Mouse (Mus musculus) retina, postnatal 1 day (tissue): ENCODE measurements around the gene Gna11.

Source experiments
- DNase-seq: peaks from one replicate; pipeline ENCODE4 v3.0.0-alpha.2; 2012

Gene Gna11

DNA sequence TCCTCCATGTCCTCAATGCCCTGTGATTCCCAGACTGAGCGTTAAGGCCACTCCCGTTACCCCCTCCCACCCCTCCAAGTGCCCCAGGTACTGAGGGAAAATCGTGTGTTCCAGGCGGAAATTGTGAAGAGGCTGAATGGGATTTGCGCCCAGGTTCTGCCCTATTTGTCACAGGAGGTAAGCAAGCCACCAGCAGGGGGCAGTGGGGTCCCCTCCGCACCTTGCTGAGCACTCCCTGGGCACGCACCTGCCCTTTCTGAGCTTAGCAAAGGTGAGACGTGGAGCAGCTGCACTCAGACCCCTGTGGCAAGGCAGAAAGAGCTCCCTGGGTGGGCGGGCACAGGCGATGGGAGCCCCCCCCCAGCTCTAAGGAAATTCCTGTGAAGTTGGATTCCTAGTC, 19.7 kb upstream of the Gna11 start:
- DNase-seq = peak; percentile 53

DNA sequence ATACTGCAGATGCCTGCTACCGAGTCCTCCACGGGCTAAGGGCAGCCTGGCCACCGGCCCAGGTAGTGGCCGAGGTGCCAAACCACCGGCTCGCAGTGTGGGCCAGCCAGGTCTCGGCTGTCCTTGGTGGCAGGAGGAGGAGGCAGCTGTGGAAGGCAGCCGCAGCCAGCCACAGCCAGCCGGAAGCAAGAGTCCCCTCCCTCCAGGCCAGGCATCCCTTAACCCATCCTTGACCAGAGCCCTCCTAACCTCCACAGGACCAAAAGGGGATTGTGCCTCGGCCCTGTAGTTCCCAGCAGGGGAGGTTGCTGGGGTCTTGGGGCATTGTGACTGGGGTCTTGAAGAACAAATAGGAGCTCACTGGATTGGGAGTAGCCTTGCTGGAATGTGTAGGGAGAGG, 19.2 kb upstream of the Gna11 start:
- peak; percentile 35 for DNase-seq

DNA sequence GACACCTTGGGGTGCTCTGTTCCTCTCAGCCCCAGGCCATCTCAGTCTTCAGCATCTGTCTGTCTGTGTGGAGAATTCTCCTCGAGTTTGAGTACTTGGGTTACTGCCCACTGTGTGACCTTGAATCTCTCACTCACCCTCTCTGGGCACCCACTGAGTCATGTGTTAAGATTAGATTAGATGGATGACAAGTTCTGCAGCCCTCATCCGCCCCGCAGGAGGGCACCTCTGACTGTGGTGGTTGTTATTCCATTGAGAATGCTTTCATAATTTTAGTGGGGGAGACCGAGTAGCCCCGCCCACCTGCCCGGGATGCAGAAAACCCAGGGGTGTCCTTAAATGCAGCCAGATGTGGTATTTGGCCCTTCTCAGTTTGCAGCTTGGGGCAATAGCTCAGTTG, 18.5 kb upstream of the Gna11 start:
- no peak for DNase-seq

GRCm38 (mm10) chr10:81562411-81562810, 17.4 kb upstream of the Gna11 start:
- DNase-seq = no peak

DNA sequence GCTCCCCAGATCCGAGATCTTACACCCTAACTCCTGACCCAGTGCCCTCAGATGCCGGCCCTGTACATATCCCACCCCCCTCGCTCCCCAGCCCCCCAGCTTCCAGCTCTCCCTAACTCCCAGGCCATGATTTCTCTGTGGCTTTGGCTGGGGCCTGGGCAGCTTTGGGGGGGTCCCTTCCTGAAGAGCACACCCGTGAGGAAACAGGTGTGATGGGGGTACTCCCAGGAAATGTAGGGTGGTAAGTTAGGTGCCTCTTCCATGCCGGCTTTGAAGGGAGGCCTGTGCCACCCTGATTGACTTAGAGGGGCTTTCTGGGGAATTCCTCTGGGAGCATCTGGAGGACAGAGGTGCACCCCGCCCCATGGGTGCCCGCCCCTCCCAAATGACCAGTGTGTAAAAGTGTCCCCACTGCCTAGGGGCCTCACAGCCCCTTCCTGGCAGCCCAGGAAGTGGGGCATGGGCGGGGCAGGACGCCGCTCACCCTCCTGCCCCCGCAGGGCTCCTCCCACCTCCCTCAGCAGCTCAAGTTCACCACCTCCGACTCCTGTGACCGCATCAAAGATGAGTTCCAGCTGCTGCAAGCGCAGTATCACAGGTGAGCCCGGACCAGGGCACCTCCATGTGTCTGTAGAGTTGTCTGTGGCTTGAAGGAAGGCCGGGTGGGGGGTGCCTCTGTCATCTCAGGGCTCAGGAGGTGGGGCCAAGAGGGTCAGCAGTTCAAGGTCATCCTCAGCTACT, 15.9 kb upstream of the Gna11 start:
- peak; percentile 53 for DNase-seq

GRCm38 (mm10) chr10:81559627-81560539, 14.9 kb upstream of the Gna11 start:
- peak; percentile 60 for DNase-seq

- peak; percentile 74 for DNase-seq
Measured at GRCm38 (mm10) chr10:81559163-81559626, 14.2 kb upstream of the Gna11 start, which contains the start of gene Aes. Aes (plus strand) TSS chr10:81559488.

- no peak for DNase-seq
Measured at GRCm38 (mm10) chr10:81557491-81557890, 12.5 kb upstream of the Gna11 start.

DNA sequence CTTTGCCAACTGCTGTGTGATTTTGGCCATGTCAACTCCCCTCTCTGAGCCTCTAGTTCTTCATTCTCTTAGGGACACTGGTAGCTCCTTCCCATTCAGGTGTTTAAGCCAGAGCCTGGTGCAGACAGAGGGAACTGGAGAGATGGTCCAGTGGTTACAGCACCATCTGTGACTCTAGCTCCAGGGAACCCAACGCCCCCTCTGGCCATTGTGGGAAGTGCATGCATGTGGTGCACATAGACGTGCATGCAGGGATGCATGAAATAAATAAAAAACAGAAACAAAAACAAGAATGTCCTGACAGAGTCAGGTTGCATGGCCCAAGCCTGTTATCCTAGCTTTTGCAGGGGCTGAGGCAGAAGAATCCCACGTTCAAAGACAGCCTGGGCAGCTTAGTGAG, 11.3 kb upstream of the Gna11 start:
- no peak for DNase-seq

DNA sequence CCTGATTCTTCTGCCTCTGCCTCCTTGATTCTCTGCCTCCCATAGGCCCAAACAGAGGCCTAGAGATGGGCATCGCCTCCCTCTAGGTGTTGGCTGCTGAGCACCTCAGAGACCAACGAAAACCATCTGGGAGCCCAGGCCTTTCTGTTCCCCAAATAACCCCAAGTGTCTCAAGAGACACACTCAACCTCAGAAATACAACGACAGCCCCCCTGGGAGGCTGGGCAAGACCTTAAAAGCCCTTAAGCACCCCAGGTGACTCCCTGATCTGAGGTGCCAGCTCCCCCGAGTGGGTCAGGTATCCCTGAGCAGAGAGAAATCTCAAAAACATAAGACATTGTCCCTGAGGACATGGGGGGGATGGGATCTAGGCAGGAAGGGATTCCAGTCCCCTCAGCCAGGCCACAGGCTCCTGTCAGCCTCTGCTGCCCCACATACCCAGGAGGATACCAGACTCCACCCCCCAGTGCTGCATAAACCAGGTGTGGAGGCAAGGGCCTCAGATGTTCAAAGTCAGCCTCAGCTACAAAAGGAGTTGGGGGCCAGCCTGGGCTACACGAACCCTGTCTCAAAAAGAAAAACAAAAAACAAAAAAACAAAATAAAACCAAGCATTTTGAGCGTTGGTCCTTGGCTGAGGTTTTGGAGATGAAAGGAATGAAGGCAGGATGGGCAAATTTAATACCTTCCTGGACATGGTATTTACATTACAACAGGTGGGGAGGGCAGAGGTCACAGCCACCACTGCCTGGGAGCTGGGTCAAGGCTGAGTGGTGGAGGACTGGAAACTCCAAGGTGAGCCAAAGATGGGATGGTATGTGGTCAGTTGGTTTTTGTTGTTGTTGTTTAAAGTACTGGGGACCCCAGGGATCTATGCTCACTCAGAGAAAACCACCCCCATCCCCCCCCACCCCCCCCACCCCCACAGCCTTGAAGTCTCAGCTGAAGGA, 9.1 kb upstream of the Gna11 start:
- no peak for DNase-seq

DNA sequence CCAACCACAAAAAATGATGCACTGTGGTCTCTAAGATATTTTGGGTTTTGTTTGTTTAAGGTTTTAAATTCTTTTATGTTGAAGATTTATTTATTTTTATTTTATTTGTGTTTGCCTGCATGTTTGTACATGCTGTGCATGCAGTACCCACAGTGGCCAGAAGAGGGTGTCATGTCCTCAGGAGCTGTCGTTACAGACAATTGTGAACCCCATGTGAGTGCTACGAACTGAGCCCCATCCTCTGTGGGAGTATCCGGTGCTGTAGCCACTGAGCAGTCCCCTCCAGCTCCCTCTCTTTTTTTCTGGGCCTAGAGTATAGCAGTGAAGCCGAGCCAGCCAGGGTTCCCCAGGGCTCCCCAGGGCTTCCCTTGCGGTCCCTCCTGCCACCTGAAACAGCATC, 8.2 kb upstream of the Gna11 start:
- no peak for DNase-seq

DNA sequence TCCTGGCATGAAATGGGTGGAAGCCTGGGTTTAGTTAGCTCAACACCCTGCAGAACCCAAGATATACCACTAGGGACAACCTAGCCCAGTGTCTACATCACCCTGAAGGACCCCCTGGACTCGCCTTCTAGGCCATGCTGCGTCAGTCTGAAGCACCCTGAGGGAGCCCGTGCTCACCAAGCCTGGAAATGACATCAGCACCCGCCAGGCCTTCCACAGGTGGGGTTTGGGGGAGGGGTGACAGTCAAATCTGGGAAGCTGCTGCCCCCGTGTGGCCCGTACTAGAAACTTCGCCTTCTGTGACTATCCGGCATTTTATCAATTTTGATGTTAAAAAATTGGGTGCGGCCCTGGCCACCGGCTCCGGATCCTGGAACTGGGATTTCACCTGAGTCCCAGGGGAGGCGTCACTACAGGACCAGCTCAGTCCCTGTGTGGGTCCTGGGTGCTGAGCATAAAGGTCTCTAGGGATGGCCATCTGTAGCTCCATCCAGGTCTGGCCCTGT, 6.7 kb upstream of the Gna11 start:
- DNase-seq = peak; percentile 92

- peak; percentile 78 for DNase-seq
Measured at GRCm38 (mm10) chr10:81550257-81550656, 5.3 kb upstream of the Gna11 start.

DNA sequence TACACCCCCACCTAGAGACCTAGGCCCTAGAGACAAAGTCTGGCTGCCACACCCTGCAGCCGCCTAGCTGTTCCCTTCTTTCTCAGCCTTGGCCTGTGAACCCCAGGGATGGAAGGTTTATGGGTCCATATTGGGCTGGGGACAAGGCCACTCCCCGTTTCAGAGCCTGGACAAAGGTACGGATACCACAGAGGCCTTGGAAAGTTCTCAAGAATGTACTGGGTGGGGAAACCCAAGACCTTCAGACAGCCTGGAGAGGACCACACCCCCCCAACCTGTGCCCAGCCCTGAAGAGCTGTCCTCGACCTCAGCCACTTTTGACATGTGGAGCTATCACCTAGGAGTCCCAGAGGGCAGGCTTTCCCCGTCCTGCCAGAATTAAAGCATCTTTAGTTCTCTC, 4.0 kb upstream of the Gna11 start:
- no peak for DNase-seq

- DNase-seq = no peak
Measured at GRCm38 (mm10) chr10:81546788-81547571, 2.0 kb upstream of the Gna11 start.

- no peak for DNase-seq
Measured at GRCm38 (mm10) chr10:81546332-81546731, 1.3 kb upstream of the Gna11 start.

DNA sequence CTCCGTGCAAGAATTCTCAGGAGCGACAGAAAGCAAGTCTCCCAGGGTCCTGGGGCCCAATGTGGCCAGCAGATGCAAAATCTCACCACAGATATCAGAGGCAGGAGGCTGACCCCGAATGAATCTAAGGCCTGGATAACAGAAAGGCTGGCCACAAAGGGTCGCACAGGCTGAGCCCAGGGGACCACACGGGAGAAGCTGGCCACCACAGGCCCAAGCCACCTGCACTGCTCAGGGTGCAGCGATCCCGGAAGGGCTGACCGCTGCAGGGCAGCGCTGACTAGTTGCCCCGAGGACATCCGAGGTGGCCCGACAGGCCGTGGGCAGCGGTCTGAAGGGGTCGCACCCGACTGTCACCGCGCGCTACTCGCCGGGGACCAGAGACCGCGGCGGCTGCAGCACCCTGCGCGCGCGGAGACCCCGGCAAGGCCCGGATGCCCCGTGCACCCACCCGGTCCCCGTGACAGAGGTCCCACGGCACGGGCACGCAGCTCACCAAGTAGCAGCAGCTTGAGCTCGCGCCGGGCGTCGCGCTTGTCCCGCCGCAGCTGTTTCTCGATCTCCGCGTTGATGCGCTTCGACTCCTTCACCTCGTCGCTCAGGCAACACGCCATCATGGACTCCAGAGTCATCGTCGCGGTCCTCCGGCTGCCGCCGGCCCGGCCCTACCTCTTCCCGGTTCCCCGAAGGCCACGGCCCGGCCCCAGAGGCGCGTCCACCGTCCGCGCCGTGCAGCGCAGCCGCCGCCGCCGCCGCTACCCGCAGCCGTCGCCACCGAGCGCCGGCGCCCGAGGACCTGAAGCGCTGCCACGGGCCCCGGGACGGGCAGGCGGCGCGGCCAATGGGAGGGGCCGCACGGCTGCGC, 462 bp downstream of the Gna11 start:
- DNase-seq = no peak

- DNase-seq = no peak
Measured at GRCm38 (mm10) chr10:81543633-81544032, 1.4 kb downstream of the Gna11 start.

- no peak for DNase-seq
Measured at GRCm38 (mm10) chr10:81542727-81543460, 2.1 kb downstream of the Gna11 start.

DNA sequence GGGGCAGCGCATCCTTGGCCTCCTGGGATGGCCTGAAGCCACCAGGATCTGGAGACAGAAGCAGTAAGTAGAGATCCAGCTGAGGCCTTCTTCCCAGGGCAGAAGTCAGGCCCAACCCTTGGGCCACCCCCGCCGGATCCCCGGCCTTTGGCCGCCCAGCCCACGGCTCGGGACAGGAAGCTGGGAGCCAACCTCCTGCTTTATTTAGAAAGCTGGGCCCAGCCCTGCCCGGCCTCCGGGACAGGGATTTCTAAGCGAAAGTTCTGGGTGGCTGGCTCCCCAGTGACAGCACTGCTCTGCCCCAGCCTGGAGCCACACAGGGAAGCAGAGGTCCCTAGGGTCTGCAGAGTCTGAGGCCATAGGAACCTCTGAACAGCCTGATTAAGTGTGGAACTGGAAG, 3.2 kb downstream of the Gna11 start:
- DNase-seq = no peak
